Mouse (Mus musculus) forebrain, embryonic 14.5 days (tissue): Measurements from ENCODE around the gene Mpig6b. TPM values are rescaled to one million over a fixed set of nuclear protein-coding genes. Genes with fewer than 3 reads are reported as not detected.

Experiments
- polyA plus RNA-seq: library from polyadenylated mRNA; unstranded; fragments of >200 nt; fragmentation: Nextera tagmentation; extraction: Ambion mirVana; gene quantifications from 2 replicates; pipeline ENCODE4 v1.2.1, GENCODE M21; 2014

Gene Mpig6b
- polyA plus RNA-seq, 1 experiment from 2014 or later: 0.42 TPM

Other genes starting within 250 kb of the Mpig6b start
- 31.7 and 33.8 TPM in 2 replicates for gene Stk19, start 229.2 kb downstream of the Mpig6b start, polyA plus RNA-seq
- 54.9 and 66.4 TPM in 2 replicates for gene Dxo, start 229.2 kb downstream of the Mpig6b start, polyA plus RNA-seq
- gene Skiv2l, start 216.0 kb downstream of the Mpig6b start, polyA plus RNA-seq: 36.6 and 46.9 TPM in 2 replicates
- 82.9 and 92.3 TPM in 2 replicates for gene Nelfe, start 215.8 kb downstream of the Mpig6b start, polyA plus RNA-seq
- gene Cfb, start 203.7 kb downstream of the Mpig6b start, polyA plus RNA-seq: 0.93 and 0.94 TPM in 2 replicates
- 3.5 and 3.8 TPM in 2 replicates for gene Zbtb12, start 186.7 kb downstream of the Mpig6b start, polyA plus RNA-seq
- 0.28 TPM in 1 of 2 replicates, not detected in the other for gene Gm20547, start 184.1 kb downstream of the Mpig6b start, polyA plus RNA-seq
- gene C2, start 167.9 kb downstream of the Mpig6b start, polyA plus RNA-seq: 1.3 and 1.4 TPM in 2 replicates
- 62.5 and 76.9 TPM in 2 replicates for gene Ehmt2, start 167.7 kb downstream of the Mpig6b start, polyA plus RNA-seq
- gene Slc44a4, start 151.7 kb downstream of the Mpig6b start, polyA plus RNA-seq: not detected in 2 replicates
- 16.2 and 20.0 TPM in 2 replicates for gene Neu1, start 134.9 kb downstream of the Mpig6b start, polyA plus RNA-seq
- 0.15 TPM in 1 of 2 replicates, not detected in the other for gene Hspa1b, start 106.9 kb downstream of the Mpig6b start, polyA plus RNA-seq
- not detected in 2 replicates for gene Gm20481, start 96.3 kb downstream of the Mpig6b start, polyA plus RNA-seq
- 1.4 and 3.7 TPM in 2 replicates for gene Hspa1a, start 94.0 kb downstream of the Mpig6b start, polyA plus RNA-seq
- 1.3 and 1.4 TPM in 2 replicates for gene Hspa1l, start 93.5 kb downstream of the Mpig6b start, polyA plus RNA-seq
- 131 and 148 TPM in 2 replicates for gene Lsm2, start 84.3 kb downstream of the Mpig6b start, polyA plus RNA-seq
- 42.4 and 53.9 TPM in 2 replicates for gene Vars, start 65.2 kb downstream of the Mpig6b start, polyA plus RNA-seq
- gene Vwa7, start 49.6 kb downstream of the Mpig6b start, polyA plus RNA-seq: 0.05 and 0.11 TPM in 2 replicates
- 2.9 and 6.2 TPM in 2 replicates for gene Sapcd1, start 38.2 kb downstream of the Mpig6b start, polyA plus RNA-seq
- gene Msh5, start 19.4 kb downstream of the Mpig6b start, polyA plus RNA-seq: 2.3 and 2.6 TPM in 2 replicates
- 28.3 and 37.3 TPM in 2 replicates for gene Clic1, start 16.2 kb downstream of the Mpig6b start, polyA plus RNA-seq
- gene Ddah2, start 7.1 kb downstream of the Mpig6b start, polyA plus RNA-seq: 617 and 661 TPM in 2 replicates
- not detected in 2 replicates for gene Ly6g6c, start 796 bp downstream of the Mpig6b start, polyA plus RNA-seq
- 10.1 and 10.7 TPM in 2 replicates for gene Ly6g6e, start 10.7 kb upstream of the Mpig6b start, polyA plus RNA-seq
- 0.76 and 1.1 TPM in 2 replicates for gene Ly6g6d, start 11.9 kb upstream of the Mpig6b start, polyA plus RNA-seq
- gene Ly6g6f, start 19.4 kb upstream of the Mpig6b start, polyA plus RNA-seq: 0.15 TPM in 1 of 2 replicates, not detected in the other
- gene Abhd16a, start 23.1 kb upstream of the Mpig6b start, polyA plus RNA-seq: 69.9 and 75.7 TPM in 2 replicates
- gene Ly6g5c, start 42.1 kb upstream of the Mpig6b start, polyA plus RNA-seq: not detected in 2 replicates
- gene Ly6g5b, start 49.2 kb upstream of the Mpig6b start, polyA plus RNA-seq: 0.89 and 1.1 TPM in 2 replicates
- gene Gpank1, start 55.3 kb upstream of the Mpig6b start, polyA plus RNA-seq: 31.3 and 34.2 TPM in 2 replicates
- gene Csnk2b, start 55.9 kb upstream of the Mpig6b start, polyA plus RNA-seq: 313 and 353 TPM in 2 replicates
- 5.2 and 5.5 TPM in 2 replicates for gene D17H6S53E, start 60.2 kb upstream of the Mpig6b start, polyA plus RNA-seq
- gene Apom, start 65.9 kb upstream of the Mpig6b start, polyA plus RNA-seq: 0.22 and 0.29 TPM in 2 replicates
- gene Bag6, start 69.0 kb upstream of the Mpig6b start, polyA plus RNA-seq: 128 and 144 TPM in 2 replicates
- 117 and 141 TPM in 2 replicates for gene Prrc2a, start 98.7 kb upstream of the Mpig6b start, polyA plus RNA-seq
- 6.9 and 7.3 TPM in 2 replicates for gene Aif1, start 109.9 kb upstream of the Mpig6b start, polyA plus RNA-seq
- 6.1 and 8.0 TPM in 2 replicates for gene Lst1, start 122.3 kb upstream of the Mpig6b start, polyA plus RNA-seq
- gene Ltb, start 128.3 kb upstream of the Mpig6b start, polyA plus RNA-seq: 0.39 TPM in 1 of 2 replicates, not detected in the other
- not detected in 2 replicates for gene Tnf, start 135.8 kb upstream of the Mpig6b start, polyA plus RNA-seq
- gene Lta, start 139.2 kb upstream of the Mpig6b start, polyA plus RNA-seq: 0.13 and 0.21 TPM in 2 replicates
- not detected in 2 replicates for gene Gm16181, start 154.7 kb upstream of the Mpig6b start, polyA plus RNA-seq
- 44.0 and 61.1 TPM in 2 replicates for gene Atp6v1g2, start 167.5 kb upstream of the Mpig6b start, polyA plus RNA-seq
- 5.1 and 5.2 TPM in 2 replicates for gene Nfkbil1, start 169.6 kb upstream of the Mpig6b start, polyA plus RNA-seq
- 478 and 489 TPM in 2 replicates for gene Ddx39b, start 175.6 kb upstream of the Mpig6b start, polyA plus RNA-seq
- 37.5 and 44.2 TPM in 2 replicates for gene H2-D1, start 196.5 kb upstream of the Mpig6b start, polyA plus RNA-seq